Mouse (Mus musculus) embryonic facial prominence, embryonic 10.5 days (tissue): Measurements from ENCODE around the gene Fam189b. TPM values are rescaled to one million over a fixed set of nuclear protein-coding genes. Genes with fewer than 3 reads are reported as not detected.

Experiments used
- DNase-seq: peaks from one replicate; pipeline ENCODE4 v3.0.0-alpha.2; 2017; ENCODE audit warnings: low spot score
- H3K27ac ChIP-seq: fragments of 300-500 bp; sonication (generic); replicated peaks from 2 replicates; pipeline ENCODE4 v1.5.1; 2016; ENCODE audit warnings: mild to moderate bottlenecking
- H3K27me3 ChIP-seq: fragments of 300-500 bp; sonication (generic); replicated peaks from 2 replicates; pipeline ENCODE4 v1.6.1; 2016; ENCODE audit warnings: low read depth, mild to moderate bottlenecking; ENCODE audit not compliant: poor library complexity, severe bottlenecking
- H3K36me3 ChIP-seq: fragments of 300-500 bp; sonication (generic); replicated peaks from 2 replicates; pipeline ENCODE4 v1.6.1; 2016; ENCODE audit warnings: mild to moderate bottlenecking, moderate library complexity
- H3K4me1 ChIP-seq: fragments of 300-500 bp; sonication (generic); 2 replicates; pipeline ENCODE4 v1.6.1; 2016
- H3K4me3 ChIP-seq: fragments of 300-500 bp; sonication (generic); 2 replicates; pipeline ENCODE4 v1.5.1; 2016; ENCODE audit warnings: mild to moderate bottlenecking, moderate library complexity
- H3K9me3 ChIP-seq: fragments of 300-500 bp; sonication (generic); 2 replicates; pipeline ENCODE4 v1.6.1; 2016; ENCODE audit warnings: mild to moderate bottlenecking
- WGBS: fragments of 180-500 bp; shearing (Covaris S2); methylation state at CpG from one replicate; pipeline ENCODE4 v1.1.7; 2016; 5-methylcytosine and 5-hydroxymethylcytosine counted together
- polyA plus RNA-seq: library from polyadenylated mRNA; unstranded; fragments of >200 nt; fragmentation: Nextera tagmentation; extraction: Ambion mirVana; gene quantifications from 2 replicates; pipeline ENCODE4 v1.2.1, GENCODE M21; 2016

Fam189b gene
- polyA plus RNA-seq, result 29.0 and 30.8 TPM in 2 replicates

GRCm38 (mm10) chr3:89183058-89183958, at the start of gene Fam189b:
Gene Fam189b (plus strand): TSS chr3:89183143.
- Histone ChIP-seq H3K27me3 (peaks cover 16% of the 10 kb centered on the region), H3K4me3 (peak within 1 kb of the TSS; percentile 77), H3K4me1 (peaks cover 60% of the 10 kb centered on the region), H3K9me3 (no peaks in the 10 kb centered on the region), H3K36me3 (peaks cover 59% of the 10 kb centered on the region), H3K27ac (peak within 1 kb of the TSS; percentile 93)
- 6% methylated on average over 39 of the region's 39 CpGs for WGBS
- peak; percentile 91 for DNase-seq

GRCm38 (mm10) chr3:89133752-89134151, 49.2 kb upstream of the Fam189b start:
- H3K9me3 ChIP-seq, result no peaks in the 10 kb centered on the region
- H3K4me3 ChIP-seq, result no peak overlapping the region
- no peak for DNase-seq
- H3K36me3 ChIP-seq, result no peaks in the 10 kb centered on the region
- H3K4me1 ChIP-seq, result peaks cover 15% of the 10 kb centered on the region
- WGBS, result 97% methylated on average over 1 of the region's 1 CpGs
- H3K27me3 ChIP-seq, result peaks cover 45% of the 10 kb centered on the region
- H3K27ac ChIP-seq, result no peak overlapping the region

- WGBS, result 59% methylated on average over 3 of the region's 3 CpGs
- no peaks in the 10 kb centered on the region for H3K9me3 ChIP-seq
- no peak for DNase-seq
- peaks cover 45% of the 10 kb centered on the region for H3K27me3 ChIP-seq
- peak within 1 kb of the TSS; percentile 34 for H3K4me3 ChIP-seq
- H3K36me3 ChIP-seq, result no peaks in the 10 kb centered on the region
- peak within 1 kb of the TSS; percentile 45; the same call in 1 of the 2 replicates for H3K27ac ChIP-seq
- peaks cover 10% of the 10 kb centered on the region for H3K4me1 ChIP-seq
Observed at GRCm38 (mm10) chr3:89135958-89136357, 47.0 kb upstream of the Fam189b start, which contains the start of gene Pklr. Gene Pklr (plus strand): TSS chr3:89136142.

- WGBS, result 41% methylated on average over 9 of the region's 9 CpGs
- Histone ChIP-seq H3K27ac (peak overlapping the region; percentile 45; the same call in 1 of the 2 replicates), H3K4me3 (peak overlapping the region; percentile 34), H3K36me3 (no peaks in the 10 kb centered on the region), H3K27me3 (peaks cover 47% of the 10 kb centered on the region), H3K4me1 (peaks cover 10% of the 10 kb centered on the region), H3K9me3 (no peaks in the 10 kb centered on the region)
- peak; percentile 51 for DNase-seq
Observed at GRCm38 (mm10) chr3:89136365-89136764, 46.6 kb upstream of the Fam189b start.

GRCm38 (mm10) chr3:89144821-89145220, 38.1 kb upstream of the Fam189b start:
- no peaks in the 10 kb centered on the region for H3K9me3 ChIP-seq
- H3K27me3 ChIP-seq, result peaks cover 59% of the 10 kb centered on the region
- 80% methylated on average over 10 of the region's 10 CpGs for WGBS
- H3K4me1 ChIP-seq, result peaks cover 34% of the 10 kb centered on the region
- no peak overlapping the region for H3K27ac ChIP-seq
- no peak for DNase-seq
- H3K36me3 ChIP-seq, result no peaks in the 10 kb centered on the region
- no peak overlapping the region for H3K4me3 ChIP-seq

GRCm38 (mm10) chr3:89145566-89145965, 37.4 kb upstream of the Fam189b start:
- Histone ChIP-seq H3K4me1 (peaks cover 34% of the 10 kb centered on the region), H3K9me3 (no peaks in the 10 kb centered on the region), H3K27ac (no peak overlapping the region), H3K36me3 (no peaks in the 10 kb centered on the region), H3K4me3 (no peak overlapping the region), H3K27me3 (peaks cover 66% of the 10 kb centered on the region)
- peak; percentile 46 for DNase-seq
- 39% methylated on average over 8 of the region's 8 CpGs for WGBS

GRCm38 (mm10) chr3:89147101-89147978, 35.6 kb upstream of the Fam189b start:
- Histone ChIP-seq H3K4me1 (peaks cover 34% of the 10 kb centered on the region), H3K36me3 (no peaks in the 10 kb centered on the region), H3K4me3 (peak overlapping the region; percentile 50), H3K27ac (0 out of 2 replicates have a peak overlapping the region, but pooled peaks have one; percentile 2), H3K9me3 (no peaks in the 10 kb centered on the region), H3K27me3 (peaks cover 73% of the 10 kb centered on the region)
- WGBS, result 20% methylated on average over 26 of the region's 26 CpGs
- DNase-seq, result peak; percentile 29

- no peaks in the 10 kb centered on the region for H3K36me3 ChIP-seq
- H3K27me3 ChIP-seq, result peaks cover 78% of the 10 kb centered on the region
- H3K4me1 ChIP-seq, result peaks cover 34% of the 10 kb centered on the region
- DNase-seq, result no peak
- H3K4me3 ChIP-seq, result peak overlapping the region; percentile 50
- no peaks in the 10 kb centered on the region for H3K9me3 ChIP-seq
- 7% methylated on average over 15 of the region's 15 CpGs for WGBS
- 0 out of 2 replicates have a peak overlapping the region, but pooled peaks have one; percentile 2 for H3K27ac ChIP-seq
Observed at GRCm38 (mm10) chr3:89147979-89148311, 35.0 kb upstream of the Fam189b start.

GRCm38 (mm10) chr3:89148567-89148966, 34.4 kb upstream of the Fam189b start:
- H3K27me3 ChIP-seq, result peaks cover 78% of the 10 kb centered on the region
- H3K4me3 ChIP-seq, result peak overlapping the region; percentile 50
- H3K36me3 ChIP-seq, result no peaks in the 10 kb centered on the region
- H3K27ac ChIP-seq, result no peak overlapping the region
- no peak for DNase-seq
- H3K4me1 ChIP-seq, result peaks cover 34% of the 10 kb centered on the region
- 68% methylated on average over 14 of the region's 14 CpGs for WGBS
- H3K9me3 ChIP-seq, result no peaks in the 10 kb centered on the region

GRCm38 (mm10) chr3:89152084-89152835, 30.7 kb upstream of the Fam189b start:
- no peak for DNase-seq
- peaks cover 49% of the 10 kb centered on the region for H3K27me3 ChIP-seq
- no peaks in the 10 kb centered on the region for H3K9me3 ChIP-seq
- peaks cover 15% of the 10 kb centered on the region for H3K4me1 ChIP-seq
- no peak overlapping the region for H3K27ac ChIP-seq
- 63% methylated on average over 17 of the region's 17 CpGs for WGBS
- no peaks in the 10 kb centered on the region for H3K36me3 ChIP-seq
- H3K4me3 ChIP-seq, result no peak overlapping the region

GRCm38 (mm10) chr3:89156951-89157350, 26.0 kb upstream of the Fam189b start:
- Histone ChIP-seq H3K4me1 (peaks cover 24% of the 10 kb centered on the region), H3K9me3 (no peaks in the 10 kb centered on the region), H3K27ac (no peak overlapping the region), H3K4me3 (no peak overlapping the region), H3K36me3 (no peaks in the 10 kb centered on the region), H3K27me3 (peaks cover 33% of the 10 kb centered on the region)
- no peak for DNase-seq
- WGBS, result 89% methylated on average over 8 of the region's 8 CpGs

- Histone ChIP-seq H3K4me3 (peak overlapping the region; percentile 74), H3K27me3 (peaks cover 25% of the 10 kb centered on the region), H3K9me3 (no peaks in the 10 kb centered on the region), H3K27ac (no peak overlapping the region), H3K36me3 (no peaks in the 10 kb centered on the region), H3K4me1 (peaks cover 24% of the 10 kb centered on the region)
- 16% methylated on average over 7 of the region's 7 CpGs for WGBS
- DNase-seq, result no peak
Observed at GRCm38 (mm10) chr3:89158651-89159050, 24.3 kb upstream of the Fam189b start.
